Mouse (Mus musculus): ENCODE results near the gene Ech1. TPM values are rescaled to one million over a fixed set of nuclear protein-coding genes. Genes with fewer than 3 reads are reported as not detected.

Ech1 gene
- polyA plus RNA-seq, 1 experiment from 2014 or later, result 234 TPM

- no peak overlapping the region for H3K4me3 ChIP-seq
- no peaks in the 10 kb centered on the region for H3K9me3 ChIP-seq (replicated peaks)
- H3K27me3 ChIP-seq, result no peaks in the 10 kb centered on the region
- no peak overlapping the region for H3K4me2 ChIP-seq
- H3K4me1 ChIP-seq (replicated peaks), result 0 out of 2 replicates have a peak, but pooled peaks cover under 1% of the 10 kb centered on the region
- 81% methylated on average over 5 of the region's 5 CpGs for WGBS
- ATAC-seq (replicated peaks; ENCODE audit: insufficient number of reproducible peaks, insufficient read depth, low FRiP score, low read depth), result no peak
- H3K27ac ChIP-seq, result no peak overlapping the region
- H3K36me3 ChIP-seq, result no peaks in the 10 kb centered on the region; the same call in 1 of the 2 replicates
- H3K9ac ChIP-seq, result no peak overlapping the region
Observed at GRCm38 (mm10) chr7:28836936-28837335, 11.9 kb downstream of the Ech1 start.

GRCm38 (mm10) chr7:28838331-28838730 is 13.3 kb downstream of the Ech1 start:
- Histone ChIP-seq H3K9ac (no peak overlapping the region), H3K27ac (no peak overlapping the region), H3K9me3 (replicated peaks) (no peaks in the 10 kb centered on the region), H3K4me1 (replicated peaks) (no peaks in the 10 kb centered on the region), H3K4me3 (no peak overlapping the region), H3K4me2 (no peak overlapping the region), H3K36me3 (no peaks in the 10 kb centered on the region), H3K27me3 (no peaks in the 10 kb centered on the region)
- ATAC-seq (replicated peaks; ENCODE audit: insufficient number of reproducible peaks, insufficient read depth, low FRiP score, low read depth), result no peak
- WGBS, result 71% methylated on average over 9 of the region's 9 CpGs

- no peaks in the 10 kb centered on the region for H3K36me3 ChIP-seq
- ATAC-seq (replicated peaks; ENCODE audit: insufficient number of reproducible peaks, insufficient read depth, low FRiP score, low read depth), result no peak
- H3K4me1 ChIP-seq (replicated peaks), result peaks cover 3% of the 10 kb centered on the region; the same call in 1 of the 2 replicates
- no peaks in the 10 kb centered on the region for H3K27me3 ChIP-seq
- no peak overlapping the region for H3K4me3 ChIP-seq
- WGBS, result 80% methylated on average over 1 of the region's 1 CpGs
- no peaks in the 10 kb centered on the region for H3K9me3 ChIP-seq (replicated peaks)
- no peak overlapping the region for H3K9ac ChIP-seq
- no peak overlapping the region for H3K4me2 ChIP-seq
- H3K27ac ChIP-seq, result no peak overlapping the region
Observed at GRCm38 (mm10) chr7:28847273-28847672, 22.3 kb downstream of the Ech1 start.

GRCm38 (mm10) chr7:28849700-28850236 is 24.8 kb downstream of the Ech1 start:
- no peaks in the 10 kb centered on the region for H3K27me3 ChIP-seq
- 28% methylated on average over 1 of the region's 1 CpGs for WGBS
- no peak overlapping the region for H3K4me2 ChIP-seq
- H3K9ac ChIP-seq, result no peak overlapping the region
- peaks cover 3% of the 10 kb centered on the region; the same call in 1 of the 2 replicates for H3K4me1 ChIP-seq (replicated peaks)
- ATAC-seq (replicated peaks; ENCODE audit: insufficient number of reproducible peaks, insufficient read depth, low FRiP score, low read depth), result 0 out of 2 replicates have a peak, but pooled peaks have one; percentile 18
- no peak overlapping the region for H3K4me3 ChIP-seq
- no peak overlapping the region for H3K27ac ChIP-seq
- H3K36me3 ChIP-seq, result no peaks in the 10 kb centered on the region
- H3K9me3 ChIP-seq (replicated peaks), result no peaks in the 10 kb centered on the region

- peaks cover 3% of the 10 kb centered on the region; the same call in 1 of the 2 replicates for H3K4me1 ChIP-seq (replicated peaks)
- no peaks in the 10 kb centered on the region for H3K9me3 ChIP-seq (replicated peaks)
- no peak overlapping the region for H3K27ac ChIP-seq
- no peak overlapping the region for H3K4me3 ChIP-seq
- no peaks in the 10 kb centered on the region for H3K36me3 ChIP-seq
- H3K27me3 ChIP-seq, result no peaks in the 10 kb centered on the region
- no peak overlapping the region for H3K9ac ChIP-seq
- no peak for ATAC-seq (replicated peaks; ENCODE audit: insufficient number of reproducible peaks, insufficient read depth, low FRiP score, low read depth)
- no peak overlapping the region for H3K4me2 ChIP-seq
- 74% methylated on average over 4 of the region's 4 CpGs for WGBS
Observed at GRCm38 (mm10) chr7:28850642-28851041, 25.6 kb downstream of the Ech1 start.

GRCm38 (mm10) chr7:28859953-28860352 is 34.9 kb downstream of the Ech1 start:
- Histone ChIP-seq H3K27ac (no peak overlapping the region), H3K9me3 (replicated peaks) (no peaks in the 10 kb centered on the region), H3K36me3 (no peaks in the 10 kb centered on the region), H3K4me2 (no peak overlapping the region), H3K9ac (no peak overlapping the region), H3K27me3 (no peaks in the 10 kb centered on the region), H3K4me1 (replicated peaks) (peaks cover 12% of the 10 kb centered on the region), H3K4me3 (no peak overlapping the region)
- 77% methylated on average over 2 of the region's 2 CpGs for WGBS
- no peak for ATAC-seq (replicated peaks; ENCODE audit: insufficient number of reproducible peaks, insufficient read depth, low FRiP score, low read depth)

- WGBS, result 82% methylated on average over 6 of the region's 6 CpGs
- Histone ChIP-seq H3K4me1 (replicated peaks) (peaks cover 18% of the 10 kb centered on the region), H3K36me3 (no peaks in the 10 kb centered on the region), H3K4me2 (no peak overlapping the region), H3K9me3 (replicated peaks) (no peaks in the 10 kb centered on the region), H3K27me3 (no peaks in the 10 kb centered on the region), H3K27ac (no peak overlapping the region), H3K4me3 (no peak overlapping the region), H3K9ac (no peak overlapping the region)
- no peak for ATAC-seq (replicated peaks; ENCODE audit: insufficient number of reproducible peaks, insufficient read depth, low FRiP score, low read depth)
Observed at GRCm38 (mm10) chr7:28860898-28861297, 35.9 kb downstream of the Ech1 start.

- Histone ChIP-seq H3K27me3 (no peaks in the 10 kb centered on the region), H3K4me2 (no peak overlapping the region), H3K27ac (no peak overlapping the region), H3K4me3 (no peak overlapping the region), H3K9me3 (replicated peaks) (no peaks in the 10 kb centered on the region), H3K9ac (no peak overlapping the region), H3K36me3 (no peaks in the 10 kb centered on the region), H3K4me1 (replicated peaks) (peaks cover 30% of the 10 kb centered on the region)
- 68% methylated on average over 15 of the region's 15 CpGs for WGBS
- ATAC-seq (replicated peaks; ENCODE audit: insufficient number of reproducible peaks, insufficient read depth, low FRiP score, low read depth), result no peak
Observed at GRCm38 (mm10) chr7:28862817-28863499, 37.9 kb downstream of the Ech1 start.

GRCm38 (mm10) chr7:28863540-28863939 is 38.5 kb downstream of the Ech1 start, which contains the start of gene Lgals7:
Lgals7 (plus strand) TSS chr7:28863853.
- H3K27ac ChIP-seq, result peak within 1 kb of the TSS; percentile 26; the same call in 1 of the 2 replicates
- no peak within 1 kb of the TSS for H3K9ac ChIP-seq
- H3K4me2 ChIP-seq, result peak within 1 kb of the TSS; percentile 36
- WGBS, result 74% methylated on average over 6 of the region's 6 CpGs
- H3K27me3 ChIP-seq, result no peaks in the 10 kb centered on the region
- H3K4me3 ChIP-seq, result no peak within 1 kb of the TSS
- no peaks in the 10 kb centered on the region for H3K9me3 ChIP-seq (replicated peaks)
- no peaks in the 10 kb centered on the region for H3K36me3 ChIP-seq
- no peak for ATAC-seq (replicated peaks; ENCODE audit: insufficient number of reproducible peaks, insufficient read depth, low FRiP score, low read depth)
- H3K4me1 ChIP-seq (replicated peaks), result peaks cover 30% of the 10 kb centered on the region

- 38% methylated on average over 9 of the region's 9 CpGs for WGBS
- peak overlapping the region; percentile 36 for H3K4me2 ChIP-seq
- H3K4me3 ChIP-seq, result no peak overlapping the region
- no peak overlapping the region for H3K9ac ChIP-seq
- peaks cover 30% of the 10 kb centered on the region for H3K4me1 ChIP-seq (replicated peaks)
- peak overlapping the region; percentile 26; the same call in 1 of the 2 replicates for H3K27ac ChIP-seq
- H3K36me3 ChIP-seq, result no peaks in the 10 kb centered on the region
- ATAC-seq (replicated peaks; ENCODE audit: insufficient number of reproducible peaks, insufficient read depth, low FRiP score, low read depth), result no peak
- no peaks in the 10 kb centered on the region for H3K9me3 ChIP-seq (replicated peaks)
- no peaks in the 10 kb centered on the region for H3K27me3 ChIP-seq
Observed at GRCm38 (mm10) chr7:28864288-28864750, 39.3 kb downstream of the Ech1 start.

- ATAC-seq (replicated peaks; ENCODE audit: insufficient number of reproducible peaks, insufficient read depth, low FRiP score, low read depth), result peak; percentile 51
Observed at GRCm38 (mm10) chr7:28865481-28866300, 40.7 kb downstream of the Ech1 start.

More at GRCm38 (mm10) chr7:28865481-28866300, 40.7 kb downstream of the Ech1 start:
- H3K27me3 ChIP-seq, result no peaks in the 10 kb centered on the region
- H3K4me3 ChIP-seq, result peak overlapping the region; percentile 29
- peak overlapping the region; percentile 58 for H3K4me2 ChIP-seq
- no peak overlapping the region for H3K9ac ChIP-seq
- no peaks in the 10 kb centered on the region for H3K36me3 ChIP-seq
- 37% methylated on average over 33 of the region's 33 CpGs for WGBS
- peaks cover 30% of the 10 kb centered on the region for H3K4me1 ChIP-seq (replicated peaks)
- H3K27ac ChIP-seq, result no peak overlapping the region
- H3K9me3 ChIP-seq (replicated peaks), result no peaks in the 10 kb centered on the region
